Mouse (Mus musculus) limb, embryonic 13.5 days (tissue): ENCODE measurements at regions not wholly inside any gene's neighbourhood (a gene's known extent, or its start where the extent isn't known, plus 50 kb on each side); places are given as distances from the start of the nearest gene placed in this dataset.
"Not testable (repeated sequence)": the region's sequence is repeated elsewhere in the genome, so short reads cannot be mapped to it uniquely, and the experiment has no call there.

Experiments used
- ATAC-seq: fragments of 200-750 bp; cut with Nextera tagmentation; 2 replicates; pipeline ENCODE4 v1.8.0; 2017; ENCODE audit warnings: low read depth, moderate number of reproducible peaks, moderate TSS enrichment; ENCODE audit not compliant: low FRiP score
- H3K27ac ChIP-seq: fragments of 300-500 bp; sonication (generic); 2 replicates; pipeline ENCODE4 v1.5.1; 2015; ENCODE audit warnings: inconsistent platforms, mild to moderate bottlenecking, moderate library complexity
- H3K27me3 ChIP-seq: fragments of 300-500 bp; sonication (generic); 2 replicates; pipeline ENCODE4 v1.6.1; 2015; ENCODE audit warnings: mild to moderate bottlenecking, inconsistent platforms
- H3K36me3 ChIP-seq: fragments of 300-500 bp; sonication (generic); 2 replicates; pipeline ENCODE4 v1.6.1; 2015; ENCODE audit warnings: inconsistent platforms, mild to moderate bottlenecking, moderate library complexity
- H3K4me1 ChIP-seq: fragments of 300-500 bp; sonication (generic); 2 replicates; pipeline ENCODE4 v1.6.1; 2015; ENCODE audit warnings: inconsistent platforms
- H3K4me2 ChIP-seq: fragments of 300-500 bp; sonication (generic); replicated peaks from 2 replicates; pipeline ENCODE4 v1.6.1; 2015; ENCODE audit warnings: inconsistent platforms, mild to moderate bottlenecking, moderate library complexity
- H3K4me3 ChIP-seq: fragments of 300-500 bp; sonication (generic); 2 replicates; pipeline ENCODE4 v1.5.1; 2015; ENCODE audit warnings: moderate library complexity, mild to moderate bottlenecking, inconsistent platforms
- H3K9ac ChIP-seq: fragments of 300-500 bp; sonication (generic); 2 replicates; pipeline ENCODE4 v1.6.1; 2015; ENCODE audit warnings: mild to moderate bottlenecking, inconsistent platforms
- H3K9me3 ChIP-seq: fragments of 300-500 bp; sonication (generic); 2 replicates; pipeline ENCODE4 v1.6.1; 2016; ENCODE audit warnings: inconsistent platforms
- WGBS: fragments of 180-500 bp; shearing (Covaris S2); methylation state at CpG from one replicate; pipeline ENCODE4 v1.1.7; 2015; 5-methylcytosine and 5-hydroxymethylcytosine counted together

DNA sequence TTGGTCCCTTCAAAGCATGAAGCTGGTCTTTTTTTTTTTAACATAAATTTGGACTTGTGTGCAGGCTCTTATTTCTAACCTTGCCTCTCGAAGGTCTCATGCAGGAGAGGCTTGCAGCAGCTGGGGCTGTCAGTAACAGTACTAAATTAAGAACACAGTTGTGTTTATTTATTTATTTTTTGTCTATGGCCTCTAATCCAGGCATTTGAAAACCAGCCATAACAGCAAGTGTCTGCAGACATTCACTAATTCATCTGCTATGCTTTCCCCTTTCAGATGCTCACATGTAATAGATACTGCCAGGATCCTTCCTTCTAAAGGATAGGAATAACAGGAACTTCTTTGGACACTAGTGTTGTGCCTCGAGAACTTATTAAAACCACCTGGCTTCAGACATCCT lies 172.5 kb downstream of the Rchy1 start:
- WGBS, result 30% methylated on average over 2 of the region's 2 CpGs
- H3K4me3 ChIP-seq, result no peak overlapping the region
- H3K9me3 ChIP-seq, result no peaks in the 10 kb centered on the region
- H3K27ac ChIP-seq, result no peak overlapping the region
- H3K4me1 ChIP-seq, result 0 out of 2 replicates have a peak, but pooled peaks cover 5% of the 10 kb centered on the region
- H3K27me3 ChIP-seq, result no peaks in the 10 kb centered on the region
- no peak overlapping the region for H3K4me2 ChIP-seq
- no peaks in the 10 kb centered on the region for H3K36me3 ChIP-seq
- ATAC-seq, result peak; percentile 82; the same call in 1 of the 2 replicates
- H3K9ac ChIP-seq, result no peak overlapping the region

DNA sequence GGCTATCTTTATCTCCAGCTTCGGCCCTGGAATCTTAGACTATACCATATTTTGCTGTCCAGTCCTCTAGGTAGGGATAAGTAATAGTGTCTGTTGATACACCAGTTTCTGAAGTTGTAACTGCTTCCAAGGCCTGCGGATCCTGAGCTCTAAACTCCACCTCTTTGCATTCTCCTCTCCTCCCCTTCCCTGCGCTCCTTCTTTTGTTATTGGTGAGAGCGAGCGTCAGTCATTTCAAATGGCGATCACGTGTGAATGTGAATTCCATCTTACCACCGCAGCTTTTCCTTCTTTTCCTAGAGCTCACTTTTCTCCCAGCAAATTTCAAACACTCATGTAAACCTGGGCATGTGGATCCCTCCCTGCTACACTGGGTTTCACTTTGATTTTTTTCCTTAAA lies 178.9 kb downstream of the Rchy1 start:
- H3K9ac ChIP-seq, result no peak overlapping the region

DNA sequence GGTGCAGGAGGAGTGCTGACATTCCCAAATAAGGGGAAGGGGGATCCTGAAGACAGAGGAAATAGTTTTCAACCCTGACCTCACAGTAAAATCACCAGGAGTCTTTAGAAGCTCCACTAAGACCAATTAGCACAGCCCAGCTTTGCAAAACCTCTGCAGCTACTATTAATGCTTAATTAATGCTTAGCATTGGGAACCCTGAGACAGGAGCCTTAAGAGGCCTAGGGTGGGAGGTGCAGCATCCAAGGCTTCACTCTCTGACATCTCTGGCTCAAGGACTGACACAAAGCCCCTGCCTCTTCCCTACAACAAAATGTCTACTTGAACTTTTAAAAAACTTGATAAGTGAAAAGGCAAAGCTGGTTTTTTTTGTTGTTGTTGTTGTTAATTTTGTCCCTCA lies 185.9 kb downstream of the Rchy1 start:
- Histone ChIP-seq H3K4me2 (no peak overlapping the region), H3K4me3 (no peak overlapping the region), H3K27me3 (no peaks in the 10 kb centered on the region), H3K27ac (no peak overlapping the region), H3K36me3 (no peaks in the 10 kb centered on the region), H3K9ac (no peak overlapping the region), H3K4me1 (no peaks in the 10 kb centered on the region), H3K9me3 (no peaks in the 10 kb centered on the region)
- no peak for ATAC-seq

More for the DNA sequence above, 178.9 kb downstream of the Rchy1 start:
- Histone ChIP-seq H3K36me3 (no peaks in the 10 kb centered on the region), H3K4me2 (no peak overlapping the region), H3K27me3 (no peaks in the 10 kb centered on the region), H3K27ac (no peak overlapping the region), H3K9me3 (no peaks in the 10 kb centered on the region), H3K4me1 (no peaks in the 10 kb centered on the region), H3K4me3 (no peak overlapping the region)
- no peak for ATAC-seq
- 88% methylated on average over 8 of the region's 8 CpGs for WGBS

DNA sequence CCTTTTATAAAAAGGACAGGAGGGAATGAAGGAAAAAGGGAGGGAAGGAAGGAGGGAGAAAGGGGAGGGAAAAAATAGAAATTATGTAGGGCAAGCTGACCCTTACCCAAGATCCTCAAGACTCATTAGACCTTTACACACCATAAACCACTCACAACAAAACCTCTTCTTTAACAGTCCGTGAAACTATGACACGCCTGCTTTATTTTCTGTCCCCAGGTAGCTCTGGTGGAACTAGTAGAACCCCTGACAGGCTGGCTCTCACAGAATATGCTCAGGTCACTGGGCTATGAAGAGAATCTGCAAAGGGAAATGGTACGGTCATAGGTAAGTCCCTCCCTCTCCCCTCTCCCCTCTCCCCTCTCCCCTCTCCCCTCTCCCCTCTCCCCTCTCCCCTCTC lies 188.8 kb downstream of the Rchy1 start:
- Histone ChIP-seq H3K36me3 (no peaks in the 10 kb centered on the region), H3K9ac (no peak overlapping the region), H3K27ac (no peak overlapping the region), H3K27me3 (no peaks in the 10 kb centered on the region), H3K4me1 (no peaks in the 10 kb centered on the region), H3K9me3 (no peaks in the 10 kb centered on the region), H3K4me3 (no peak overlapping the region), H3K4me2 (no peak overlapping the region)
- no peak for ATAC-seq
- 73% methylated on average over 3 of the region's 3 CpGs for WGBS

DNA sequence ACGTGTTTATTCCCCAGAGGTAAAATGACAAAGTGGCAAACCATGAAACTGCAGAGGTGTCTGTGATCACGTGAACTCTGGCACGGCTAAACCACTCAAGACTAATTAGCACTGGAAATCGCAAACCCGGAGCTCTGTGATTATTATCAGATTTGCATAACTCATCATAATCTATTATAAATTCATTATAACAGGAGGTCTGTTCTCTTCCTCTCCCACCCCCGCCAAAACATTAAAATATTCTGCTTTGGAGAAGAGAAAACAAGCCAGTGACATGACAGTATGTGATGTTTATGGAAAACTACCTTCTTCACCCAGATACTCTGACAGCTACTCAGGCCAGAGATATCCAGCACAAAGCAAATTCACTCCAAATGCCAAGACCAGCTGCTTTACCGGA lies 195.0 kb downstream of the Rchy1 start:
- no peaks in the 10 kb centered on the region for H3K27me3 ChIP-seq
- no peak overlapping the region for H3K9ac ChIP-seq
- no peak overlapping the region for H3K27ac ChIP-seq
- H3K4me2 ChIP-seq, result no peak overlapping the region
- no peaks in the 10 kb centered on the region for H3K36me3 ChIP-seq
- H3K4me1 ChIP-seq, result peaks cover 19% of the 10 kb centered on the region
- ATAC-seq, result no peak
- 62% methylated on average over 7 of the region's 7 CpGs for WGBS
- no peak overlapping the region for H3K4me3 ChIP-seq
- H3K9me3 ChIP-seq, result no peaks in the 10 kb centered on the region

DNA sequence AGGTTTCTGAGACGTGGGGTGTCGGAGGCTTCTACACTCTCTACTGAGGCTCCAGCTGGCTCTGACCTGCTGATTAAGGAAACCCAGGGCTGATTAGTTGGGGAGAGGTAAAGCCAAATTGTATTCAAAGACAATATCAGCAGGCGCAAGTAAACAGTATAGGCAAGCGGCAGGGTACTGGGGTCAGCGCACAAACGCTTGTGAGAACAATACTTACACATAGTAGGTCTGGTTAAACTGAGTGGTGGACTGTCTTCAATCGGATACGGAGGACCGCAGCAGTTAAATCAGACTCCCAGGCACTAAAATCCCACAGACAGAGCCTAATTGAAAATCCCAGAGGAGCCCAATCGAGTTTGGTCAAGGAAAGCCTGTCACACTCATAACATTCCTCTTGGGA lies 195.8 kb downstream of the Rchy1 start:
- ATAC-seq, result no peak; the same call in 1 of the 2 replicates
- H3K4me2 ChIP-seq, result peak overlapping the region; percentile 27; the same call in 1 of the 2 replicates
- H3K4me1 ChIP-seq, result peaks cover 19% of the 10 kb centered on the region
- H3K9ac ChIP-seq, result no peak overlapping the region
- 46% methylated on average over 10 of the region's 10 CpGs for WGBS
- H3K9me3 ChIP-seq, result no peaks in the 10 kb centered on the region
- H3K36me3 ChIP-seq, result no peaks in the 10 kb centered on the region
- H3K27me3 ChIP-seq, result no peaks in the 10 kb centered on the region
- H3K27ac ChIP-seq, result no peak overlapping the region
- no peak overlapping the region for H3K4me3 ChIP-seq

DNA sequence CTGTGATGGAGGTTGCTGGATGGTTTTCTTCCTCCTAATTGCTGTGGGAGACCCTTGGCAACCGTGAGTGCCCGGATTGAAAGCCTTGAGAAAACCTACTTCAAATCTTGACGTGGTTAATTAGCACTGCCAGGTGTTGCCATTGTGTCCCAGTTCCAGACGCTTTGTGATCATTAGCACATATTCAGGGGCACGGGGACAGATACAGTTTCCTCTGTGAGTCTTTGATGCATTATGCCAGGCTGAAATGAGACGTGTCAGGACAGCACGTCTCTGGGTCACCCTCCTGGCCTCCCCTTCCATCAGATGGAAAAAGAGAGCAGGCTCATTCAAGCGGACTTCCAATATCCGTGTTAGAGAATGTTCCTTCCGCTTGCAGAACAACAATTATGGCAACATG lies 198.2 kb downstream of the Rchy1 start:
- Histone ChIP-seq H3K4me3 (no peak overlapping the region), H3K9ac (no peak overlapping the region), H3K4me2 (no peak overlapping the region), H3K27me3 (no peaks in the 10 kb centered on the region), H3K27ac (no peak overlapping the region), H3K9me3 (no peaks in the 10 kb centered on the region), H3K4me1 (peaks cover 19% of the 10 kb centered on the region), H3K36me3 (no peaks in the 10 kb centered on the region)
- 21% methylated on average over 10 of the region's 10 CpGs for WGBS
- no peak for ATAC-seq

DNA sequence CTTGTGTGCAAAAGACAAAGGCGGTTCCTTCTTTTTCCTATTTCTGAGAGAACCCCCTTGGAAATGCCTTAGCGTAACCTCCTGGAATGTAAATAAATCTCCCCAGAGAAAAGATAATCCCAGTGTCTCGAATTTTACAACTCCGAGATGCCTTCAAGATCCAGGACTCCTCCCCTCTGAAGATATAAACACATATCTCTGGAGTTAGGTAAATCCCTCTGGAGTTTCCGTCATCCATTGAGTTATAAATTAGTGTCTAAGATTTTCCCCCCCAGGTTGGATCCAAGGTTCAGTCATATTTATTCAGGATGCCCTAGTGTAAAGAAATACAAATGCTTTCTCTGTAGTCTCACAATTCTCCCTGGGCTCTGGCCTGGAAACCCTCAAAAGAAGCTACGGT lies 200.3 kb downstream of the Rchy1 start:
- Histone ChIP-seq H3K4me2 (no peak overlapping the region), H3K27me3 (no peaks in the 10 kb centered on the region), H3K27ac (no peak overlapping the region), H3K36me3 (no peaks in the 10 kb centered on the region), H3K4me3 (no peak overlapping the region), H3K9ac (no peak overlapping the region), H3K4me1 (peaks cover 17% of the 10 kb centered on the region), H3K9me3 (no peaks in the 10 kb centered on the region)
- ATAC-seq, result peak; percentile 26; the same call in 1 of the 2 replicates
- 49% methylated on average over 6 of the region's 6 CpGs for WGBS

DNA sequence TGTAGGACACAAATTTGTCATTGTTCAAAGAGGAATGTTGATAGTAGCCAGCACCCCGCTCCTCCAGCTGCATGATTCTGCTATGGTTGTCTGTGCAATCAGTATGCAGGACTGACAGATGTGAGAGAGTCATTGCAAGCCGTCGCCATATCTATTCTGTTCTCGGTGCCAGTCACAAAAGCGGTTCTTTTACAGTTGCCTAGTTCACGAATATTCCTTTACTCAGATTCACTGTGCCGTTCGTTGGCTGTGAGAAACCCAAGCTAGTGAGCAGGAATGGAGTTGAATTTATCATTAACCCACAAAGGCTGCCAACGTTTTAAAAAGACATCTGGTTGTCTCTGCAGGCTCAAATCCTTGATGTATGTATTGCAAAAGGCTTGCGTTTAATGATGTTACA lies 206.9 kb downstream of the Rchy1 start:
- ATAC-seq, result no peak
- Histone ChIP-seq H3K27ac (no peak overlapping the region), H3K4me2 (no peak overlapping the region), H3K9me3 (no peaks in the 10 kb centered on the region), H3K36me3 (no peaks in the 10 kb centered on the region), H3K4me3 (no peak overlapping the region), H3K27me3 (no peaks in the 10 kb centered on the region), H3K9ac (no peak overlapping the region), H3K4me1 (no peaks in the 10 kb centered on the region)
- WGBS, result 79% methylated on average over 10 of the region's 10 CpGs

DNA sequence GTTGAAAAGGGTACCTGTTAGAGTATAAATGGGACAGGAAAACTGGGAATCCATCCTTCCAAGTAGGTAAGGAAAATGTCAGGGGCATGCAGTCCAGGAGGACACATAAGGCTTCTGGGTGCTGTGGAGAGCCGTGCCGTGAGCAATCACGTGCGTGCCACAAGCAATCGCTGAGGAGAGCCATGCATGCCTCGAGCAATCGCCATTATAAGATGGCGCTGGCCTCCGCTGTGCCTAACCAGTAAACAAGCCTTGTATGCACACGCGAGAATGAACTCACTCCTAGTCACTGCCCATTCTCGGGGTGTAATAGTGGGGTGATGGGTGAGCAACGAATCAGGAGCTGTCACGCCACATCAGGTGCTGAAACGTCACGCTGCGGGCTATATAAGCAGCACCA lies 210.0 kb downstream of the Rchy1 start:
- H3K36me3 ChIP-seq, result not testable (repeated sequence)
- 91% methylated on average over 17 of the region's 17 CpGs for WGBS

DNA sequence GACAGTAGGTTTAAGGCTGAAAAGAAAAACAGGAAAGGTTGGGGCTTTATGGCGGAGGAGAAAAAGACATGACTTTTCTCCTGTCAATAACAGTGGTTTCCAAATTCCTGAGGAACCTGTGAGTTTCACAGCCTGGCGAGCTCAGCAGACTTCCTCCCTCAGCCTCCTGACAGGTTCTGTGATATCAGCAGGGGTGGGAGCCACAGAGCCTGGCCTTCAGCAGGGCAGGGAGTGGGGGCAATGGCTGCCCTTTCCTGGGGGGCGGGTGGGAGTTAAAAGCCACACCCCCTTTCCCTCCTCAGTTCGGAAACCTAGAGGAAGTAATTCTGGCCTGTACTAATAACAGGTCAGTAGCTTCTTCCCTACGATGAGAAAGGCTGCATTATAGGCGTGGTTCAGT lies 211.7 kb downstream of the Rchy1 start:
- Histone ChIP-seq H3K36me3 (no peaks in the 10 kb centered on the region), H3K9me3 (no peaks in the 10 kb centered on the region), H3K27ac (no peak overlapping the region), H3K9ac (no peak overlapping the region), H3K4me1 (no peaks in the 10 kb centered on the region), H3K4me3 (no peak overlapping the region), H3K4me2 (no peak overlapping the region), H3K27me3 (no peaks in the 10 kb centered on the region)
- WGBS, result 63% methylated on average over 6 of the region's 6 CpGs
- no peak for ATAC-seq

More for the DNA sequence above, 210.0 kb downstream of the Rchy1 start:
- not testable (repeated sequence) for H3K4me1 ChIP-seq, H3K9me3 ChIP-seq, H3K4me2 ChIP-seq, ATAC-seq, H3K27ac ChIP-seq, H3K9ac ChIP-seq, H3K27me3 ChIP-seq, H3K4me3 ChIP-seq

DNA sequence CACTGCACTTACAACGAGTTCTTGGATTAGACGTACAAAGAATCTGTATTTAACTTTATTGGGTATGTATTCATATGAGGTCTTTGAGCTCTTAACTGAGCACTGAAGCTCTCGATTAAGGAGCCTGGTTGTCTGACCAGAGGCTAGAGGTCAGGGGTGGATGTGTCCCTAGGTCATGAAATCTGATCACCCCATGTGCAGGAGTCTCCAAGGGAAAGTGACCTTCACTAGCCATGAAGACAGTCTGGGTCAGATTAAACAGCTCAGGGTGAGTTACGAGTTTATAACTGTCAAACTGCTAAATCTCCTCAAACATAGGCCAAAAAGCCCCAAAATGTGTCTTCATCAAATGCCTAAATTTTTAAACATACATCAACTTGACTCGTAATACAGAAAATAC lies 216.8 kb downstream of the Rchy1 start:
- H3K4me2 ChIP-seq, result no peak overlapping the region
- WGBS, result 37% methylated on average over 5 of the region's 5 CpGs
- H3K4me3 ChIP-seq, result no peak overlapping the region
- H3K9me3 ChIP-seq, result no peaks in the 10 kb centered on the region
- no peaks in the 10 kb centered on the region for H3K36me3 ChIP-seq
- no peaks in the 10 kb centered on the region for H3K27me3 ChIP-seq
- H3K4me1 ChIP-seq, result no peaks in the 10 kb centered on the region
- no peak overlapping the region for H3K9ac ChIP-seq
- no peak overlapping the region for H3K27ac ChIP-seq
- ATAC-seq, result no peak

DNA sequence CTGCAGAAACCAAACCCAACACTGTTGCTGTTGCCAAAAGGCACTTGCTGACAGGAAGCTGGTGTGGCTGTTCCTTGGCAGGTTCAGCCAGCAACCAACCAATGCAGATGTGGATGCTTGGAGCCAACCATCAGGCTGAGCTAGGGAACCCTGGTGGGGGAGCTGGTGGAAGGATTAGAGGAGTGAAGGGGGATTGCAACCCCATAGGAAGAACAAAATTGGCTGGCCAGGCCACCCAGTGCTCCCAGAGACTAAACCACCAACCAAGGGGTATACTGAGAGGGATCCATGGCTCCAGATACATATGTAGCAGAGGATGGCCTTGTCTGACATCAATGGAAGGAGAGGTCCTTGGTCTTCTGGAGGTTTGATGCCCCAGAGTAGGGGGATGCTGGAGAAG lies 218.5 kb downstream of the Rchy1 start:
- Histone ChIP-seq H3K27me3 (no peaks in the 10 kb centered on the region), H3K9me3 (no peaks in the 10 kb centered on the region), H3K9ac (no peak overlapping the region), H3K27ac (no peak overlapping the region), H3K4me3 (no peak overlapping the region), H3K4me1 (peaks cover 4% of the 10 kb centered on the region; the same call in 1 of the 2 replicates), H3K36me3 (no peaks in the 10 kb centered on the region), H3K4me2 (no peak overlapping the region)
- no peak for ATAC-seq
